Mouse (Mus musculus) CH12.LX (cell line): Measurements from ENCODE around the gene Spag17. TPM values are rescaled to one million over a fixed set of nuclear protein-coding genes. Genes with fewer than 3 reads are reported as not detected.

ENCODE experiments used
- DNase-seq: peaks from one replicate; pipeline ENCODE4 v3.0.0-alpha.2; 2013; ENCODE audit errors: extremely low read depth
- H3K27ac ChIP-seq: 2 replicates; pipeline ENCODE4 v1.5.1; 2012; ENCODE audit warnings: low read depth, mild to moderate bottlenecking, control low read depth, moderate library complexity; ENCODE audit not compliant: insufficient read depth
- H3K27me3 ChIP-seq: replicated peaks from 2 replicates; pipeline ENCODE3; 2012; ENCODE audit warnings: inconsistent platforms
- H3K36me3 ChIP-seq, 2 experiments: replicated peaks in 1 of 2; 2 replicates each; pipeline versions ENCODE3 to v1.6.1; 2012; ENCODE audit warnings: inconsistent platforms in 1 of 2, low read length in 1 of 2, mild to moderate bottlenecking in 1 of 2, mixed read lengths in 1 of 2, moderate library complexity in 1 of 2; ENCODE audit not compliant: control insufficient read depth in 1 of 2, insufficient read depth in 1 of 2
- H3K4me1 ChIP-seq, 2 experiments: 2 replicates each; pipeline ENCODE4 v1.6.1; 2012; ENCODE audit warnings: inconsistent platforms in 1 of 2, moderate library complexity in 1 of 2; ENCODE audit not compliant: insufficient read depth in 2 of 2, control insufficient read depth in 1 of 2
- H3K4me2 ChIP-seq: 2 replicates; pipeline ENCODE4 v1.6.1; 2012; ENCODE audit warnings: low read depth, mild to moderate bottlenecking, control low read depth; ENCODE audit not compliant: poor library complexity, insufficient read depth, severe bottlenecking
- H3K4me3 ChIP-seq, 3 experiments: fragments of 150-350 bp in 1 of 3; sonication (generic) in 1 of 3; replicated peaks in 1 of 3; 2 replicates each; pipeline versions ENCODE3 to v1.5.1; 2011 to 2012; ENCODE audit warnings: low read depth in 2 of 3, low read length in 2 of 3, mild to moderate bottlenecking in 2 of 3, moderate library complexity in 2 of 3, control low read depth in 1 of 3, improper control_type of control experiment in 1 of 3, inconsistent platforms in 1 of 3, mixed read lengths in 1 of 3; ENCODE audit not compliant: poor library complexity in 1 of 3
- H3K79me2 ChIP-seq: replicated peaks from 2 replicates; pipeline ENCODE4 v1.6.1; 2012; ENCODE audit warnings: mild to moderate bottlenecking, moderate library complexity; ENCODE audit not compliant: control insufficient read depth, poor library complexity, insufficient read depth, severe bottlenecking; ENCODE audit errors: extremely low read depth
- H3K9ac ChIP-seq: 2 replicates; pipeline ENCODE4 v1.6.1; 2012; ENCODE audit warnings: low read depth, mild to moderate bottlenecking, control low read depth, moderate library complexity; ENCODE audit not compliant: insufficient read depth
- H3K9me3 ChIP-seq: replicated peaks from 2 replicates; pipeline ENCODE3; 2012; ENCODE audit warnings: low read length, inconsistent platforms, mixed read lengths
- CHD1 ChIP-seq: IDR thresholded peaks from 2 replicates; pipeline ENCODE4 v1.6.1; 2012; ENCODE audit warnings: low read depth, low read length, improper control_type of control experiment, inconsistent platforms
- CHD2 ChIP-seq: IDR thresholded peaks from 2 replicates; pipeline ENCODE4 v1.6.1; 2011; ENCODE audit warnings: low read length, improper control_type of control experiment
- CTCF ChIP-seq, 2 experiments: IDR thresholded peaks in 1 of 2; conservative IDR thresholded peaks in 1 of 2; 2 replicates each; pipeline ENCODE4 v1.5.1; 2011 to 2012; ENCODE audit warnings: low read depth in 2 of 2, low read length in 2 of 2, improper control_type of control experiment in 1 of 2, inconsistent platforms in 1 of 2, mild to moderate bottlenecking in 1 of 2, moderate library complexity in 1 of 2
- ELF1 ChIP-seq: IDR thresholded peaks from 2 replicates; pipeline ENCODE4 v1.6.1; 2014; ENCODE audit warnings: low read depth, mild to moderate bottlenecking, inconsistent platforms, low read length, improper control_type of control experiment
- EP300 ChIP-seq: IDR thresholded peaks from 2 replicates; pipeline ENCODE4 v1.6.1; 2011; ENCODE audit warnings: low read length, improper control_type of control experiment
- ETS1 ChIP-seq: conservative IDR thresholded peaks from 2 replicates; pipeline ENCODE4 v1.6.1; 2012; ENCODE audit warnings: low read depth, mild to moderate bottlenecking, inconsistent platforms, low read length, improper control_type of control experiment, moderate library complexity
- GABPA ChIP-seq: IDR thresholded peaks from 2 replicates; pipeline ENCODE4 v1.6.1; 2012; ENCODE audit warnings: low read depth, low read length, improper control_type of control experiment, inconsistent platforms; ENCODE audit not compliant: insufficient replicate concordance
- IRF4 ChIP-seq: IDR thresholded peaks from 2 replicates; pipeline ENCODE4 v1.6.1; 2014; ENCODE audit warnings: low read depth, mild to moderate bottlenecking, inconsistent platforms, low read length, improper control_type of control experiment
- JUN ChIP-seq: IDR thresholded peaks from 2 replicates; pipeline ENCODE4 v1.6.1; 2011; ENCODE audit warnings: low read depth, mild to moderate bottlenecking, low read length, improper control_type of control experiment, moderate library complexity; ENCODE audit not compliant: insufficient read depth
- KAT2A ChIP-seq: IDR thresholded peaks from 2 replicates; pipeline ENCODE4 v1.6.1; 2012; ENCODE audit warnings: low read length, improper control_type of control experiment, inconsistent platforms; ENCODE audit not compliant: insufficient replicate concordance
- MAX ChIP-seq: IDR thresholded peaks from 2 replicates; pipeline ENCODE4 v1.6.1; 2011; ENCODE audit warnings: low read length, improper control_type of control experiment
- MAZ ChIP-seq: IDR thresholded peaks from 2 replicates; pipeline ENCODE4 v1.6.1; 2012; ENCODE audit warnings: low read depth, mild to moderate bottlenecking, inconsistent platforms, low read length, improper control_type of control experiment, moderate library complexity
- MEF2A ChIP-seq: IDR thresholded peaks from 2 replicates; pipeline ENCODE4 v1.6.1; 2014; ENCODE audit warnings: low read depth, mild to moderate bottlenecking, inconsistent platforms, low read length, improper control_type of control experiment, borderline replicate concordance
- MXI1 ChIP-seq: IDR thresholded peaks from 2 replicates; pipeline ENCODE4 v1.6.1; 2011; ENCODE audit warnings: mild to moderate bottlenecking, low read depth, low read length, improper control_type of control experiment
- MYC ChIP-seq: IDR thresholded peaks from 2 replicates; pipeline ENCODE4 v1.6.1; 2011; ENCODE audit warnings: low read depth, mild to moderate bottlenecking, improper control_type of control experiment, low read length
- NRF1 ChIP-seq: IDR thresholded peaks from 2 replicates; pipeline ENCODE4 v1.6.1; 2014; ENCODE audit warnings: low read depth, mild to moderate bottlenecking, inconsistent platforms, low read length, improper control_type of control experiment, moderate library complexity
- POLR2A ChIP-seq: IDR thresholded peaks from 2 replicates; pipeline ENCODE4 v1.6.1; 2011; ENCODE audit warnings: low read depth, mild to moderate bottlenecking, improper control_type of control experiment, low read length
- POLR2AphosphoS2 ChIP-seq: IDR thresholded peaks from 2 replicates; pipeline ENCODE4 v1.6.1; 2011; ENCODE audit warnings: low read depth, low read length, improper control_type of control experiment
- RAD21 ChIP-seq: IDR thresholded peaks from 2 replicates; pipeline ENCODE4 v1.6.1; 2011; ENCODE audit warnings: low read depth, mild to moderate bottlenecking, low read length, improper control_type of control experiment, moderate library complexity
- SIN3A ChIP-seq: IDR thresholded peaks from 2 replicates; pipeline ENCODE4 v1.6.1; 2012; ENCODE audit warnings: low read length, improper control_type of control experiment, inconsistent platforms
- SMC3 ChIP-seq: IDR thresholded peaks from 2 replicates; pipeline ENCODE4 v1.6.1; 2011; ENCODE audit warnings: low read depth, low read length, improper control_type of control experiment
- TBP ChIP-seq: conservative IDR thresholded peaks from 2 replicates; pipeline ENCODE4 v1.6.1; 2011; ENCODE audit warnings: low read depth, low read length, improper control_type of control experiment
- TCF12 ChIP-seq: IDR thresholded peaks from 2 replicates; pipeline ENCODE4 v1.6.1; 2014; ENCODE audit warnings: low read depth, mild to moderate bottlenecking, inconsistent platforms, low read length, improper control_type of control experiment
- UBTF ChIP-seq: IDR thresholded peaks from 2 replicates; pipeline ENCODE4 v1.6.1; 2012; ENCODE audit warnings: low read depth, mild to moderate bottlenecking, inconsistent platforms, low read length, improper control_type of control experiment, moderate library complexity
- USF1 ChIP-seq: IDR thresholded peaks from 2 replicates; pipeline ENCODE4 v1.6.1; 2014; ENCODE audit warnings: low read depth, mild to moderate bottlenecking, inconsistent platforms, low read length, improper control_type of control experiment
- ZC3H11A ChIP-seq: IDR thresholded peaks from 2 replicates; pipeline ENCODE4 v1.6.1; 2012; ENCODE audit warnings: low read depth, mild to moderate bottlenecking, inconsistent platforms, low read length, improper control_type of control experiment
- ZMIZ1 ChIP-seq: IDR thresholded peaks from 2 replicates; pipeline ENCODE4 v1.6.1; 2012; ENCODE audit warnings: low read depth, mild to moderate bottlenecking, inconsistent platforms, low read length, improper control_type of control experiment
- dilution Hi-C: fragments of 300-500 bp; cut with MboI; formaldehyde crosslinking; loops from 2 replicates; pipeline ENCODE4 v1.14.3; 2020; ENCODE audit warnings: low sequenced_read_pairs; ENCODE audit not compliant: extremely low pct_unique_long_range_greater_than_20kb, extremely low pct_ligation_motif_present
- in situ Hi-C: fragments of 300-500 bp; cut with MboI; formaldehyde crosslinking; loops from 3 replicates; pipeline ENCODE4 v1.14.3; 2019; ENCODE audit warnings: low sequenced_read_pairs, low pct_ligation_motif_present, low pct_unique_long_range_greater_than_20kb, mixed read lengths
- polyA plus RNA-seq: library from polyadenylated mRNA; unstranded; fragments of >175 nt; gene quantifications from 2 replicates; pipeline ENCODE4 v1.2.1, GENCODE M21; 2012; ENCODE audit warnings: low read depth; ENCODE audit not compliant: insufficient read length
- total RNA-seq, 2 experiments: library from RNA; depleted of rRNA; stranded (reverse); fragments of 300-350 nt in 1 of 2; fragments of >200 nt in 1 of 2; gene quantifications; 2 replicates each; pipeline ENCODE4 v1.2.3; 2012 to 2014

The Spag17 gene
- total and polyA plus RNA-seq, 3 experiments, result not detected

DNA sequence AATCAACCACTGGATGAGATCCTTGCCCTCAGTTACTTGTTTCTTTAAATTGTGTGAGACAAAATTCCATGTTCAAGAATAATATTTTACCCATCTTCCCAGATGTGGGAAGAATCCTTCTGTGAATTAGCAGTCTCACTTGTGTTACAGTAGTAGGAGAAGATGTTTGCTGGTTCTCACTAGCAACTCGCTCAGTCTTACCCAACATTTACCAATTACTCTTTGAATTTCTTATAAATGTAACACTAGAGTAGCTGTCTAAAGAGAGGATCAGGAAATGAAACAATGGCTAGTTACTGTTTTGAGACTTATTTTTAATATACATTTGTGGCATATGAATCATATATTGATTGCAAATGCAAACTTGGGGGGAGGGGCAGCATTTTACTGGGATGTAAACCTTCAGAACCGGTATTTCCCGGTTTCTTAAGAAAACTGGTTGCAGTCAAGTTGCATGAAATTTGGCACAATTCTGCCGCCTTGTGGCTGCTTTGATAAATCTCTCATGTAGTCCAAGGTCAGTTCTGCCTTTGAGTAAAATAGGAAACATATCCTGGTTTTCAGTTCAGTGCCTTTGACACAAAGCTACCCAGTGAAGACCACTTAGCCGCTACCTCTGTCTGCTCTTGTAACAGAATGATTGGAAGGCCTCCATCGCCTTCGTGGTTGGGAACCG is 53.5 kb downstream of the Spag17 start:
- H3K27me3 ChIP-seq, result no peaks in the 10 kb centered on the region
- no peaks in the 10 kb centered on the region for H3K36me3 ChIP-seq
- H3K27ac ChIP-seq, result no peak overlapping the region
- H3K4me2 ChIP-seq, result no peak overlapping the region
- peaks cover 0 to 2% of the 10 kb centered on the region in 2 experiments; a peak in 1 of 4 replicates for H3K4me1 ChIP-seq
- TF ChIP-seq MEF2A (no peak), MAZ (no peak), RAD21 (peak; percentile 77), ZC3H11A (0 out of 2 replicates have a peak, but pooled peaks have one; percentile 19), ELF1 (peak; percentile 28; the same call in 1 of the 2 replicates), POLR2A (no peak), SMC3 (peak; percentile 67), KAT2A (no peak), MXI1 (no peak), CTCF (conservative IDR thresholded peaks at IDR 0.05 in 1 of 2, IDR thresholded peaks at IDR 0.05 in 1 of 2; ENCODE audit: low read depth in 2 of 2, low read length in 2 of 2) (peak; percentile 60 to 81), USF1 (no peak), CHD1 (no peak), CHD2 (no peak), MAX (no peak), ZMIZ1 (no peak), EP300 (no peak), IRF4 (peak; percentile 20; the same call in 1 of the 2 replicates), SIN3A (no peak)
- TF ChIP-seq, all 38 proteins: peak for 6
- H3K4me3 ChIP-seq, result no peak overlapping the region
- no peak overlapping the region for H3K9ac ChIP-seq
- H3K9me3 ChIP-seq, result no peaks in the 10 kb centered on the region
- peak; percentile 58 for DNase-seq
- dilution Hi-C loops, result no loop called here
- in situ Hi-C loops, result loop anchor here (25.0 kb wide), 1 partner anchor 701 kb away; the partner anchor contains the start of gene Tbx15
- H3K79me2 ChIP-seq, result no peaks in the 10 kb centered on the region

DNA sequence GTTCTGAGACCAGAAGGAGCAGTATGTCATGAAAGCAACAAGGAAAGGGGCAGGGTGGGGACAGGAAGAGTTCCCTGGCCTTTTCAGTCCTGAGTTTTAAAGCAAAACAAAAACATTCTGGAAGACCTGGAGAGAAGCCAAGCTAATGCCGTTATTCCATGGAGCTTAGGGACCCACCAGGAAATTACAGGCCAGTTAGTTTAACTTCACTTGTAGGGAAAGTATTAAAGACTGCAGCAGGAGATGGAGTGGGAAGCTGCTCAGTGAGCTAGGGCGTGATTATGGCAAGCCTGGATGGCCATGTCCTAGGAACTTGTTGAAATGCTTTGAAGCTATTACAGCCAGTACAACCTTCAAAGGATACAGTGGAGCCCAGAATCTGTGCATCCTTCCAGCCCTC is 60.0 kb downstream of the Spag17 start:
- Histone ChIP-seq H3K36me3 (no peaks in the 10 kb centered on the region), H3K4me1 (no peaks in the 10 kb centered on the region), H3K4me3 (no peak overlapping the region), H3K79me2 (no peaks in the 10 kb centered on the region)
- TF ChIP-seq JUN (no peak), ELF1 (no peak), EP300 (no peak), MAZ (no peak), GABPA (no peak), CHD1 (no peak), CTCF (conservative IDR thresholded peaks at IDR 0.05 in 1 of 2, IDR thresholded peaks at IDR 0.05 in 1 of 2; ENCODE audit: low read depth in 2 of 2, low read length in 2 of 2) (no peak), ZMIZ1 (no peak), POLR2AphosphoS2 (no peak), MYC (no peak), USF1 (no peak), TBP (no peak), ETS1 (no peak), UBTF (no peak), TCF12 (no peak), NRF1 (no peak)
- TF ChIP-seq, all 38 proteins: peak for 0
- in situ Hi-C loops, result loop anchor here (25.0 kb wide), 1 partner anchor 708 kb away; the partner anchor contains the start of gene Tbx15
- Histone ChIP-seq H3K9ac (no peak overlapping the region), H3K4me2 (no peak overlapping the region), H3K27me3 (no peaks in the 10 kb centered on the region), H3K27ac (no peak overlapping the region), H3K9me3 (no peaks in the 10 kb centered on the region)
- no peak for DNase-seq
- dilution Hi-C loops, result no loop called here
